18 mouse cellular contexts compared by ENCODE assay signal in genomic region chr3:95164256-95164550, GRCm38 (mm10). TPM values are rescaled to one million over a fixed set of nuclear protein-coding genes. Genes with fewer than 3 reads are reported as not detected.
DNase-seq lines count a peak whose midpoint lies in the region; ATAC-seq and TF ChIP-seq lines count a peak whose summit lies in the region.
"Had no signal": no experiment of that assay in that cellular context is flagged by ENCODE, and none has a peak within 500 bp of the region (broad histone marks: within the 10 kb centered on the region; RNA-seq: fewer than 3 reads in every experiment).

No protein-coding gene starts in this region.

- no peaks in the 10 kb centered on the region for H3K27me3 ChIP-seq in forebrain, postnatal 0 days (ENCODE audit: insufficient read depth, low read length)
- H3K27me3 ChIP-seq in forebrain, embryonic 12.5 days = peaks cover 8% of the 10 kb centered on the region
- peaks cover 8% of the 10 kb centered on the region; the same call in 1 of the 2 replicates for H3K27me3 ChIP-seq in midbrain, embryonic 14.5 days (ENCODE audit: control insufficient read depth, insufficient read depth, low read length)
- no peaks in the 10 kb centered on the region for H3K27me3 ChIP-seq in midbrain, postnatal 0 days (ENCODE audit: insufficient read depth, low read length)
- peaks cover 13% of the 10 kb centered on the region for H3K27me3 ChIP-seq in hindbrain, embryonic 14.5 days (ENCODE audit: control insufficient read depth, insufficient read depth, low read length)
- H3K27me3 ChIP-seq in neural tube, embryonic 13.5 days = peaks cover 25% of the 10 kb centered on the region
- H3K27me3 ChIP-seq: Patski had no signal

- peak overlapping the region; percentile 80 for H3K4me2 ChIP-seq in forebrain, postnatal 0 days (ENCODE audit: low read depth)
- H3K4me2 ChIP-seq in forebrain, embryonic 12.5 days = no peak overlapping the region
- peak overlapping the region; percentile 78 for H3K4me2 ChIP-seq in midbrain, embryonic 14.5 days (ENCODE audit: low read length)
- no peak overlapping the region for H3K4me2 ChIP-seq in midbrain, postnatal 0 days (ENCODE audit: low read depth, low read length, poor library complexity, severe bottlenecking)
- peak overlapping the region; percentile 68; the same call in 1 of the 2 replicates for H3K4me2 ChIP-seq in hindbrain, embryonic 14.5 days (replicated peaks)
- H3K4me2 ChIP-seq in neural tube, embryonic 13.5 days = peak overlapping the region; percentile 84
- H3K4me2 ChIP-seq: liver, embryonic 15.5 days had no signal

- peaks cover 47% of the 10 kb centered on the region for H3K36me3 ChIP-seq in forebrain, postnatal 0 days (ENCODE audit: insufficient read depth)
- peaks cover 44% of the 10 kb centered on the region for H3K36me3 ChIP-seq in forebrain, embryonic 12.5 days (replicated peaks)
- peaks cover 51% of the 10 kb centered on the region for H3K36me3 ChIP-seq in midbrain, embryonic 14.5 days (ENCODE audit: control insufficient read depth, insufficient read depth, low read length)
- peaks cover 33% of the 10 kb centered on the region for H3K36me3 ChIP-seq in midbrain, postnatal 0 days (ENCODE audit: insufficient read depth, low read length)
- H3K36me3 ChIP-seq in hindbrain, embryonic 14.5 days (replicated peaks; ENCODE audit: control insufficient read depth, insufficient read depth) = peaks cover 48% of the 10 kb centered on the region
- H3K36me3 ChIP-seq in neural tube, embryonic 13.5 days = peaks cover 59% of the 10 kb centered on the region
- H3K36me3 ChIP-seq: liver, embryonic 15.5 days had no signal

- H3K9ac ChIP-seq in forebrain, postnatal 0 days = no peak overlapping the region
- no peak overlapping the region for H3K9ac ChIP-seq in forebrain, embryonic 12.5 days
- no peak overlapping the region for H3K9ac ChIP-seq in midbrain, embryonic 14.5 days (replicated peaks; ENCODE audit: low read length)
- H3K9ac ChIP-seq in midbrain, postnatal 0 days (replicated peaks; ENCODE audit: low read length, poor library complexity, severe bottlenecking) = no peak overlapping the region
- H3K9ac ChIP-seq in hindbrain, embryonic 14.5 days = 0 out of 2 replicates have a peak overlapping the region, but pooled peaks have one; percentile 88
- H3K9ac ChIP-seq in neural tube, embryonic 13.5 days = peak overlapping the region; percentile 97; the same call in 1 of the 2 replicates
- H3K9ac ChIP-seq: liver, embryonic 15.5 days had no signal

- no peak for DNase-seq in forebrain, postnatal 0 days
- no peak for DNase-seq in midbrain, embryonic 14.5 days
- no peak for DNase-seq in midbrain, postnatal 0 days (ENCODE audit: low spot score)
- DNase-seq in hindbrain, embryonic 14.5 days (ENCODE audit: low spot score) = no peak
- no peak for DNase-seq in adrenal gland, postnatal 25 days
- no peak for DNase-seq in kidney, postnatal 25 days
- DNase-seq: adrenal gland, postnatal 14 days; heart, postnatal 36 days; kidney, adult 11 months; right cerebral cortex, postnatal 4 days; thymus, postnatal 36 days had no signal

- no peak overlapping the region for H3K4me3 ChIP-seq in forebrain, postnatal 0 days (ENCODE audit: low read depth, low read length)
- H3K4me3 ChIP-seq in forebrain, embryonic 12.5 days (replicated peaks) = no peak overlapping the region
- H3K4me3 ChIP-seq in midbrain, embryonic 14.5 days (replicated peaks; ENCODE audit: low read depth, low read length) = no peak overlapping the region
- no peak overlapping the region for H3K4me3 ChIP-seq in midbrain, postnatal 0 days (ENCODE audit: low read depth, low read length)
- H3K4me3 ChIP-seq in hindbrain, embryonic 14.5 days (replicated peaks; ENCODE audit: low read length) = 0 out of 2 replicates have a peak overlapping the region, but pooled peaks have one; percentile 85
- peak overlapping the region; percentile 91; the same call in 1 of the 2 replicates for H3K4me3 ChIP-seq in neural tube, embryonic 13.5 days
- H3K4me3 ChIP-seq: liver, embryonic 15.5 days had no signal

- peaks cover 19% of the 10 kb centered on the region for H3K4me1 ChIP-seq in forebrain, postnatal 0 days (ENCODE audit: insufficient read depth)
- H3K4me1 ChIP-seq in forebrain, embryonic 12.5 days = peaks cover 43% of the 10 kb centered on the region
- H3K4me1 ChIP-seq in midbrain, embryonic 14.5 days (ENCODE audit: control insufficient read depth, insufficient read depth, low read length) = peaks cover 30% of the 10 kb centered on the region
- H3K4me1 ChIP-seq in midbrain, postnatal 0 days (ENCODE audit: insufficient read depth, low read length) = peaks cover 30% of the 10 kb centered on the region
- peaks cover 28% of the 10 kb centered on the region for H3K4me1 ChIP-seq in hindbrain, embryonic 14.5 days (replicated peaks; ENCODE audit: control insufficient read depth, insufficient read depth, low read length)
- H3K4me1 ChIP-seq in neural tube, embryonic 13.5 days (replicated peaks) = peaks cover 45% of the 10 kb centered on the region

- no peak for TF ChIP-seq CTCF in forebrain, postnatal 0 days (IDR thresholded peaks at IDR 0.05; ENCODE audit: low read depth)
- no peak for TF ChIP-seq CTCF in midbrain, postnatal 0 days (IDR thresholded peaks at IDR 0.05)

- no peak for ATAC-seq in forebrain, postnatal 0 days
- ATAC-seq in forebrain, embryonic 12.5 days (ENCODE audit: low FRiP score) = no peak
- ATAC-seq in midbrain, embryonic 14.5 days (ENCODE audit: low FRiP score, low TSS enrichment) = no peak
- ATAC-seq in midbrain, postnatal 0 days (ENCODE audit: low FRiP score) = no peak
- ATAC-seq in hindbrain, embryonic 14.5 days (ENCODE audit: low FRiP score) = no peak
- ATAC-seq in neural tube, embryonic 13.5 days (ENCODE audit: low read depth) = no peak
- ATAC-seq: activated CD4-positive, CD25-positive, alpha-beta regulatory T cell, adult 4 months; lung, postnatal 0 days; Patski had no signal

- no peak overlapping the region for H3K27ac ChIP-seq in forebrain, postnatal 0 days (ENCODE audit: low read depth, low read length)
- H3K27ac ChIP-seq in forebrain, embryonic 12.5 days = no peak overlapping the region
- no peak overlapping the region for H3K27ac ChIP-seq in midbrain, embryonic 14.5 days (replicated peaks; ENCODE audit: low read depth, low read length)
- no peak overlapping the region for H3K27ac ChIP-seq in midbrain, postnatal 0 days (ENCODE audit: low read depth, low read length)
- no peak overlapping the region for H3K27ac ChIP-seq in hindbrain, embryonic 14.5 days
- H3K27ac ChIP-seq in neural tube, embryonic 13.5 days (replicated peaks) = no peak overlapping the region
- H3K27ac ChIP-seq: kidney, postnatal 0 days; liver, embryonic 15.5 days had no signal

- H3K9me3 ChIP-seq in forebrain, postnatal 0 days (ENCODE audit: low read length) = no peaks in the 10 kb centered on the region
- no peaks in the 10 kb centered on the region for H3K9me3 ChIP-seq in forebrain, embryonic 12.5 days
- H3K9me3 ChIP-seq in midbrain, embryonic 14.5 days (ENCODE audit: control insufficient read depth, low read length) = no peaks in the 10 kb centered on the region
- H3K9me3 ChIP-seq in midbrain, postnatal 0 days (ENCODE audit: low read length) = no peaks in the 10 kb centered on the region
- H3K9me3 ChIP-seq in hindbrain, embryonic 14.5 days (ENCODE audit: control insufficient read depth, low read length) = no peaks in the 10 kb centered on the region
- H3K9me3 ChIP-seq in neural tube, embryonic 13.5 days = no peaks in the 10 kb centered on the region
- H3K9me3 ChIP-seq: liver, embryonic 15.5 days had no signal

- 78% methylated on average over 5 of the region's 5 CpGs for WGBS in forebrain, postnatal 0 days
- WGBS in forebrain, embryonic 12.5 days = 68% methylated on average over 5 of the region's 5 CpGs
- 75% methylated on average over 5 of the region's 5 CpGs for WGBS in midbrain, embryonic 14.5 days
- WGBS in midbrain, postnatal 0 days = 91% methylated on average over 4 of the region's 5 CpGs
- 64% methylated on average over 5 of the region's 5 CpGs for WGBS in hindbrain, embryonic 14.5 days
- WGBS in neural tube, embryonic 13.5 days = 61% methylated on average over 4 of the region's 5 CpGs

RNA-seq across cellular contexts. Expression of gene Sema6c, which starts 3.9 kb away (rescaled TPM):
- total RNA-seq in forebrain, postnatal 0 days (2014; rRNA removed) = 75.2 and 94.1 TPM in 2 replicates
- 24.2 and 28.4 TPM in 2 replicates for polyA plus RNA-seq in forebrain, postnatal 0 days (2015; fragmentation: Nextera tagmentation; extraction: Ambion mirVana)
- polyA plus RNA-seq in forebrain, embryonic 12.5 days (2016; fragmentation: Nextera tagmentation; extraction: Ambion mirVana) = 31.2 and 34.5 TPM in 2 replicates
- 39.0 and 44.4 TPM in 2 replicates for polyA plus RNA-seq in midbrain, embryonic 14.5 days (2014; fragmentation: Nextera tagmentation; extraction: Ambion mirVana)
- 126 and 148 TPM in 2 replicates for total RNA-seq in midbrain, postnatal 0 days (2014; rRNA removed)
- 17.1 and 18.4 TPM in 2 replicates for polyA plus RNA-seq in midbrain, postnatal 0 days (2015; fragmentation: Nextera tagmentation; extraction: Ambion mirVana)
- 35.8 and 36.5 TPM in 2 replicates for polyA plus RNA-seq in hindbrain, embryonic 14.5 days (2014; fragmentation: Nextera tagmentation; extraction: Ambion mirVana)
- polyA plus RNA-seq in neural tube, embryonic 13.5 days (2015; fragmentation: Nextera tagmentation; extraction: Ambion mirVana) = 33.8 and 34.3 TPM in 2 replicates
- 3.9 and 5.0 TPM in 2 replicates for total RNA-seq in adrenal gland, postnatal 25 days (2021)
- polyA plus RNA-seq: activated CD4-positive, CD25-positive, alpha-beta regulatory T cell, adult 4 months had no signal

RNA-seq across cellular contexts. Expression of gene Tnfaip8l2, which starts 22.0 kb away (rescaled TPM):
- total RNA-seq in forebrain, postnatal 0 days (2014; rRNA removed) = 1.2 and 1.3 TPM in 2 replicates
- 1.8 and 3.3 TPM in 2 replicates for polyA plus RNA-seq in forebrain, postnatal 0 days (2015; fragmentation: Nextera tagmentation; extraction: Ambion mirVana)
- polyA plus RNA-seq in forebrain, embryonic 12.5 days (2016; fragmentation: Nextera tagmentation; extraction: Ambion mirVana) = 1.5 and 2.0 TPM in 2 replicates
- polyA plus RNA-seq in midbrain, embryonic 14.5 days (2014; fragmentation: Nextera tagmentation; extraction: Ambion mirVana) = 0.92 and 3.4 TPM in 2 replicates
- 0.93 and 1.2 TPM in 2 replicates for total RNA-seq in midbrain, postnatal 0 days (2014; rRNA removed)
- 2.2 and 2.8 TPM in 2 replicates for polyA plus RNA-seq in midbrain, postnatal 0 days (2015; fragmentation: Nextera tagmentation; extraction: Ambion mirVana)
- 2.3 and 2.7 TPM in 2 replicates for polyA plus RNA-seq in hindbrain, embryonic 14.5 days (2014; fragmentation: Nextera tagmentation; extraction: Ambion mirVana)
- polyA plus RNA-seq in neural tube, embryonic 13.5 days (2015; fragmentation: Nextera tagmentation; extraction: Ambion mirVana) = 3.0 and 3.3 TPM in 2 replicates
- 1.1 TPM in 1 of 2 replicates, not detected in the other for total RNA-seq in adrenal gland, postnatal 25 days (2021)

RNA-seq across cellular contexts. Expression of gene Lysmd1, which starts 30.3 kb away (rescaled TPM):
- 38.7 and 39.2 TPM in 2 replicates for total RNA-seq in forebrain, postnatal 0 days (2014; rRNA removed)
- polyA plus RNA-seq in forebrain, postnatal 0 days (2015; fragmentation: Nextera tagmentation; extraction: Ambion mirVana) = 39.7 and 45.8 TPM in 2 replicates
- 19.7 and 21.1 TPM in 2 replicates for polyA plus RNA-seq in forebrain, embryonic 12.5 days (2016; fragmentation: Nextera tagmentation; extraction: Ambion mirVana)
- polyA plus RNA-seq in midbrain, embryonic 14.5 days (2014; fragmentation: Nextera tagmentation; extraction: Ambion mirVana) = 31.7 and 34.7 TPM in 2 replicates
- total RNA-seq in midbrain, postnatal 0 days (2014; rRNA removed) = 35.3 and 42.2 TPM in 2 replicates
- 50.9 and 51.9 TPM in 2 replicates for polyA plus RNA-seq in midbrain, postnatal 0 days (2015; fragmentation: Nextera tagmentation; extraction: Ambion mirVana)
- 34.0 and 35.7 TPM in 2 replicates for polyA plus RNA-seq in hindbrain, embryonic 14.5 days (2014; fragmentation: Nextera tagmentation; extraction: Ambion mirVana)
- polyA plus RNA-seq in neural tube, embryonic 13.5 days (2015; fragmentation: Nextera tagmentation; extraction: Ambion mirVana) = 34.7 and 39.1 TPM in 2 replicates
- 13.8 and 14.8 TPM in 2 replicates for total RNA-seq in adrenal gland, postnatal 25 days (2021)

RNA-seq across cellular contexts. Expression of gene Scnm1, which starts 30.4 kb away (rescaled TPM):
- total RNA-seq in forebrain, postnatal 0 days (2014; rRNA removed) = 47.6 and 52.7 TPM in 2 replicates
- 83.3 and 88.9 TPM in 2 replicates for polyA plus RNA-seq in forebrain, postnatal 0 days (2015; fragmentation: Nextera tagmentation; extraction: Ambion mirVana)
- polyA plus RNA-seq in forebrain, embryonic 12.5 days (2016; fragmentation: Nextera tagmentation; extraction: Ambion mirVana) = 84.6 and 95.1 TPM in 2 replicates
- polyA plus RNA-seq in midbrain, embryonic 14.5 days (2014; fragmentation: Nextera tagmentation; extraction: Ambion mirVana) = 86.6 and 102 TPM in 2 replicates
- 47.6 and 60.4 TPM in 2 replicates for total RNA-seq in midbrain, postnatal 0 days (2014; rRNA removed)
- 69.6 and 82.7 TPM in 2 replicates for polyA plus RNA-seq in midbrain, postnatal 0 days (2015; fragmentation: Nextera tagmentation; extraction: Ambion mirVana)
- 71.4 and 82.4 TPM in 2 replicates for polyA plus RNA-seq in hindbrain, embryonic 14.5 days (2014; fragmentation: Nextera tagmentation; extraction: Ambion mirVana)
- 96.8 and 98.2 TPM in 2 replicates for polyA plus RNA-seq in neural tube, embryonic 13.5 days (2015; fragmentation: Nextera tagmentation; extraction: Ambion mirVana)
- 35.1 and 40.6 TPM in 2 replicates for total RNA-seq in adrenal gland, postnatal 25 days (2021)

RNA-seq across cellular contexts. Expression of gene Tmod4, which starts 39.9 kb away (rescaled TPM):
- total RNA-seq in forebrain, postnatal 0 days (2014; rRNA removed) = 0.24 and 1.5 TPM in 2 replicates
- polyA plus RNA-seq in forebrain, postnatal 0 days (2015; fragmentation: Nextera tagmentation; extraction: Ambion mirVana) = 0.39 and 0.62 TPM in 2 replicates
- polyA plus RNA-seq in forebrain, embryonic 12.5 days (2016; fragmentation: Nextera tagmentation; extraction: Ambion mirVana) = 0.97 and 1.1 TPM in 2 replicates
- polyA plus RNA-seq in midbrain, embryonic 14.5 days (2014; fragmentation: Nextera tagmentation; extraction: Ambion mirVana) = 0.47 and 0.49 TPM in 2 replicates
- not detected in 2 replicates for total RNA-seq in midbrain, postnatal 0 days (2014; rRNA removed)
- 0.41 and 0.49 TPM in 2 replicates for polyA plus RNA-seq in midbrain, postnatal 0 days (2015; fragmentation: Nextera tagmentation; extraction: Ambion mirVana)
- 0.61 and 1.7 TPM in 2 replicates for polyA plus RNA-seq in hindbrain, embryonic 14.5 days (2014; fragmentation: Nextera tagmentation; extraction: Ambion mirVana)
- 0.96 and 1.7 TPM in 2 replicates for polyA plus RNA-seq in neural tube, embryonic 13.5 days (2015; fragmentation: Nextera tagmentation; extraction: Ambion mirVana)
- total RNA-seq in adrenal gland, postnatal 25 days (2021) = 1.0 and 1.1 TPM in 2 replicates
- total RNA-seq: adrenal gland, postnatal 14 days had no signal

Comparison
In these comparisons a context has a peak if more than half of its experiments do, and no peak if none do; other contexts are left out.
1. H3K4me2 ChIP-seq: peak in forebrain, postnatal 0 days (single experiment), midbrain, embryonic 14.5 days (single experiment), hindbrain, embryonic 14.5 days (single experiment) and neural tube, embryonic 13.5 days (single experiment); none in forebrain, embryonic 12.5 days (single experiment) and midbrain, postnatal 0 days (single experiment).
2. H3K4me3 ChIP-seq: peak in hindbrain, embryonic 14.5 days (single experiment) and neural tube, embryonic 13.5 days (single experiment); none in forebrain, postnatal 0 days (single experiment), forebrain, embryonic 12.5 days (single experiment), midbrain, embryonic 14.5 days (single experiment) and midbrain, postnatal 0 days (single experiment).
3. H3K9ac ChIP-seq: peak in hindbrain, embryonic 14.5 days (single experiment) and neural tube, embryonic 13.5 days (single experiment); none in forebrain, postnatal 0 days (single experiment), forebrain, embryonic 12.5 days (single experiment), midbrain, embryonic 14.5 days (single experiment) and midbrain, postnatal 0 days (single experiment).